Mouse (Mus musculus): ENCODE measurements at regions not wholly inside any gene's neighbourhood (a gene's known extent, or its start where the extent isn't known, plus 50 kb on each side); places are given as distances from the start of the nearest gene placed in this dataset.

GRCm38 (mm10) chr9:87453261-87453660 lies 197.9 kb upstream of the Cep162 start:
- no peak for DNase-seq (ENCODE audit: low spot score in 2 of 2)

GRCm38 (mm10) chr9:87452571-87452970 lies 197.2 kb upstream of the Cep162 start:
- DNase-seq (ENCODE audit: low spot score in 2 of 2): no peak

- DNase-seq (ENCODE audit: low spot score in 2 of 2): no peak
Observed at GRCm38 (mm10) chr9:87443467-87444235, 188.3 kb upstream of the Cep162 start.

- no peak for DNase-seq (ENCODE audit: low spot score in 2 of 2)
Observed at GRCm38 (mm10) chr9:87432072-87432471, 176.7 kb upstream of the Cep162 start.

GRCm38 (mm10) chr9:87431523-87431922 lies 176.2 kb upstream of the Cep162 start:
- DNase-seq (ENCODE audit: low spot score in 2 of 2): no peak

GRCm38 (mm10) chr9:87425201-87425600 lies 169.9 kb upstream of the Cep162 start:
- DNase-seq (ENCODE audit: low spot score in 2 of 2): no peak

- DNase-seq (ENCODE audit: low spot score in 2 of 2): no peak
Observed at GRCm38 (mm10) chr9:87421175-87421574, 165.8 kb upstream of the Cep162 start.

- peak; percentile 48 to 54 for DNase-seq (ENCODE audit: low spot score in 2 of 2)
Observed at GRCm38 (mm10) chr9:87419376-87419775, 164.0 kb upstream of the Cep162 start.

- DNase-seq (ENCODE audit: low spot score in 2 of 2): no peak
Observed at GRCm38 (mm10) chr9:87412894-87413293, 157.6 kb upstream of the Cep162 start.

GRCm38 (mm10) chr9:87411044-87411443 lies 155.7 kb upstream of the Cep162 start:
- no peak for DNase-seq (ENCODE audit: low spot score in 2 of 2)

GRCm38 (mm10) chr9:87409736-87410135 lies 154.4 kb upstream of the Cep162 start:
- DNase-seq (ENCODE audit: low spot score in 2 of 2): no peak

- DNase-seq (ENCODE audit: low spot score in 2 of 2): no peak
Observed at GRCm38 (mm10) chr9:87408805-87409204, 153.5 kb upstream of the Cep162 start.

GRCm38 (mm10) chr9:87406476-87406875 lies 151.1 kb upstream of the Cep162 start:
- DNase-seq (ENCODE audit: low spot score in 2 of 2): no peak

GRCm38 (mm10) chr9:87405115-87405720 lies 149.9 kb upstream of the Cep162 start:
- no peak for DNase-seq (ENCODE audit: low spot score in 2 of 2)

GRCm38 (mm10) chr9:87402010-87402409 lies 146.7 kb upstream of the Cep162 start:
- no peak for DNase-seq (ENCODE audit: low spot score in 2 of 2)

- no peak for DNase-seq (ENCODE audit: low spot score in 2 of 2)
Observed at GRCm38 (mm10) chr9:87387516-87387915, 132.2 kb upstream of the Cep162 start.

- DNase-seq (ENCODE audit: low spot score in 2 of 2): no peak
Observed at GRCm38 (mm10) chr9:87383513-87383912, 128.2 kb upstream of the Cep162 start.

- no peak for DNase-seq (ENCODE audit: low spot score in 2 of 2)
Observed at GRCm38 (mm10) chr9:87377921-87378320, 122.6 kb upstream of the Cep162 start.

- DNase-seq (ENCODE audit: low spot score in 2 of 2): no peak
Observed at GRCm38 (mm10) chr9:87376731-87377310, 121.5 kb upstream of the Cep162 start.

- DNase-seq (ENCODE audit: low spot score in 2 of 2): no peak
Observed at GRCm38 (mm10) chr9:87372251-87372905, 117.0 kb upstream of the Cep162 start.

GRCm38 (mm10) chr9:87369059-87369458 lies 113.7 kb upstream of the Cep162 start:
- DNase-seq (ENCODE audit: low spot score in 2 of 2): no peak

GRCm38 (mm10) chr9:87347008-87347407 lies 91.7 kb upstream of the Cep162 start:
- DNase-seq (ENCODE audit: low spot score in 2 of 2): no peak

Measured in right cerebral cortex, postnatal 36 days (tissue).